Mouse (Mus musculus) liver, embryonic 14.5 days (tissue): Measurements from ENCODE around the gene Atf7ip. TPM values are rescaled to one million over a fixed set of nuclear protein-coding genes. Genes with fewer than 3 reads are reported as not detected.
A peak's percentile ranks its signal among the peaks of the same experiment; 100 is the strongest.

Experiments used
- ATAC-seq: fragments of 200-750 bp; cut with Nextera tagmentation; 2 replicates; pipeline ENCODE4 v1.8.0; 2017; ENCODE audit warnings: moderate number of reproducible peaks, mild to moderate bottlenecking, moderate library complexity; ENCODE audit not compliant: insufficient read depth
- DNase-seq, 3 experiments: peaks; one replicate each; pipeline ENCODE4 v3.0.0-alpha.2; 2012 to 2013; ENCODE audit warnings: low read depth in 3 of 3, low spot score in 3 of 3
- H3K27ac ChIP-seq: fragments of 300-500 bp; sonication (generic); 2 replicates; pipeline ENCODE4 v1.5.1; 2014; ENCODE audit warnings: moderate library complexity, mild to moderate bottlenecking, control low read depth, inconsistent platforms
- H3K27me3 ChIP-seq: fragments of 300-500 bp; sonication (generic); 2 replicates; pipeline ENCODE4 v1.6.1; 2014; ENCODE audit warnings: mild to moderate bottlenecking, low read length, moderate library complexity; ENCODE audit not compliant: control insufficient read depth, insufficient read depth
- H3K36me3 ChIP-seq: fragments of 300-500 bp; sonication (generic); replicated peaks from 2 replicates; pipeline ENCODE4 v1.6.1; 2014; ENCODE audit warnings: low read depth; ENCODE audit not compliant: control insufficient read depth, insufficient read depth
- H3K4me1 ChIP-seq, 2 experiments: fragments of 200-500 bp in 1 of 2; fragments of 300-500 bp in 1 of 2; sonication (generic) in 1 of 2; replicated peaks; 2 replicates each; pipeline ENCODE4 v1.6.1; 2012 to 2014; ENCODE audit warnings: antibody characterized with exemption in 1 of 2, inconsistent platforms in 1 of 2, low read length in 1 of 2; ENCODE audit not compliant: control insufficient read depth in 2 of 2, insufficient read depth in 2 of 2
- H3K4me2 ChIP-seq: fragments of 300-500 bp; sonication (generic); 2 replicates; pipeline ENCODE4 v1.6.1; 2014; ENCODE audit warnings: low read depth, mild to moderate bottlenecking, control low read depth, moderate library complexity
- H3K4me3 ChIP-seq, 2 experiments: fragments of 200-500 bp in 1 of 2; fragments of 300-500 bp in 1 of 2; sonication (generic) in 1 of 2; 2 replicates each; pipeline ENCODE4 v1.5.1; 2012 to 2014; ENCODE audit warnings: low read depth in 2 of 2, low read length in 2 of 2, mild to moderate bottlenecking in 2 of 2, control low read depth in 1 of 2, inconsistent platforms in 1 of 2, moderate library complexity in 1 of 2; ENCODE audit not compliant: insufficient read depth in 1 of 2
- H3K9ac ChIP-seq: fragments of 300-500 bp; sonication (generic); replicated peaks from 2 replicates; pipeline ENCODE4 v1.6.1; 2014; ENCODE audit warnings: mild to moderate bottlenecking, control low read depth, moderate library complexity
- H3K9me3 ChIP-seq: fragments of 300-500 bp; sonication (generic); 2 replicates; pipeline ENCODE4 v1.6.1; 2016; ENCODE audit warnings: low read length, mixed read lengths; ENCODE audit not compliant: control insufficient read depth
- CTCF ChIP-seq: IDR thresholded peaks from 2 replicates; pipeline ENCODE4 v1.5.1; 2016; ENCODE audit warnings: antibody characterized with exemption, low read depth, control low read depth
- EP300 ChIP-seq: IDR thresholded peaks from 2 replicates; pipeline ENCODE4 v1.6.1; 2016; ENCODE audit warnings: antibody characterized with exemption, low read depth
- WGBS: fragments of 180-500 bp; shearing (Covaris S2); extraction: QIAGEN DNeasy Blood & Tissue Kit; methylation state at CpG from one replicate; pipeline ENCODE4 v1.1.7; 2014; ENCODE audit not compliant: insufficient replicate concordance; 5-methylcytosine and 5-hydroxymethylcytosine counted together
- polyA plus RNA-seq, 2 experiments: library from polyadenylated mRNA; depleted of rRNA in 1 of 2; stranded (reverse) in 1 of 2; unstranded in 1 of 2; fragments of >200 nt; fragmentation: Nextera tagmentation in 1 of 2; extraction: Ambion mirVana in 1 of 2; gene quantifications; 2 replicates each; pipeline versions ENCODE4 v1.2.1 to v1.2.3; 2012 to 2014

Gene Atf7ip
- polyA plus RNA-seq, 2 experiments = 7.2 to 14.2 TPM

- DNase-seq (no peak), ATAC-seq (no peak)
- Histone ChIP-seq H3K9ac (no peak overlapping the region), H3K4me2 (peak overlapping the region; percentile 23; the same call in 1 of the 2 replicates), H3K4me3 (no peak overlapping the region), H3K9me3 (no peaks in the 10 kb centered on the region), H3K36me3 (peaks cover 13% of the 10 kb centered on the region), H3K27me3 (no peaks in the 10 kb centered on the region), H3K27ac (no peak overlapping the region), H3K4me1 (peaks cover 19 to 27% of the 10 kb centered on the region in 2 experiments)
- TF ChIP-seq CTCF (no peak), EP300 (no peak)
Observed at GRCm38 (mm10) chr6:136521681-136522080, 15.7 kb downstream of the Atf7ip start.

- H3K27ac ChIP-seq = no peak overlapping the region
- ATAC-seq = no peak
- H3K36me3 ChIP-seq = peaks cover 13% of the 10 kb centered on the region
- H3K9ac ChIP-seq = no peak overlapping the region
- no peaks in the 10 kb centered on the region for H3K27me3 ChIP-seq
- TF ChIP-seq EP300 (no peak), CTCF (no peak)
- WGBS = 88% methylated on average over 5 of the region's 5 CpGs
- H3K4me3 ChIP-seq = no peak overlapping the region
- no peaks in the 10 kb centered on the region for H3K9me3 ChIP-seq
- no peak for DNase-seq
- peaks cover 9 to 18% of the 10 kb centered on the region in 2 experiments for H3K4me1 ChIP-seq
- no peak overlapping the region for H3K4me2 ChIP-seq
Observed at GRCm38 (mm10) chr6:136522658-136523057, 16.7 kb downstream of the Atf7ip start.

GRCm38 (mm10) chr6:136524751-136525150 is 18.8 kb downstream of the Atf7ip start:
- H3K27me3 ChIP-seq = no peaks in the 10 kb centered on the region
- H3K27ac ChIP-seq = no peak overlapping the region
- DNase-seq (no peak), ATAC-seq (no peak)
- peaks cover 13% of the 10 kb centered on the region for H3K36me3 ChIP-seq
- H3K9me3 ChIP-seq = no peaks in the 10 kb centered on the region
- H3K4me2 ChIP-seq = no peak overlapping the region
- 75% methylated on average over 4 of the region's 4 CpGs for WGBS
- no peak overlapping the region for H3K4me3 ChIP-seq
- no peak overlapping the region for H3K9ac ChIP-seq
- peaks cover 5 to 15% of the 10 kb centered on the region in 2 experiments for H3K4me1 ChIP-seq
- TF ChIP-seq EP300 (no peak), CTCF (no peak)

- H3K27me3 ChIP-seq = no peaks in the 10 kb centered on the region
- no peak overlapping the region for H3K9ac ChIP-seq
- DNase-seq = no peak
- no peak for ATAC-seq
- no peak overlapping the region for H3K4me2 ChIP-seq
- H3K36me3 ChIP-seq = peaks cover 13% of the 10 kb centered on the region
- H3K4me3 ChIP-seq = no peak overlapping the region
- no peaks in the 10 kb centered on the region for H3K9me3 ChIP-seq
- TF ChIP-seq EP300 (no peak), CTCF (no peak)
- peaks cover 6 to 15% of the 10 kb centered on the region in 2 experiments for H3K4me1 ChIP-seq
- WGBS = 84% methylated on average over 4 of the region's 4 CpGs
- H3K27ac ChIP-seq = no peak overlapping the region
Observed at GRCm38 (mm10) chr6:136525567-136525966, 19.6 kb downstream of the Atf7ip start.

- Histone ChIP-seq H3K9ac (no peak overlapping the region), H3K4me3 (no peak overlapping the region), H3K4me2 (no peak overlapping the region), H3K27me3 (no peaks in the 10 kb centered on the region), H3K4me1 (peaks cover 21 to 30% of the 10 kb centered on the region in 2 experiments), H3K9me3 (no peaks in the 10 kb centered on the region), H3K36me3 (peaks cover 8% of the 10 kb centered on the region), H3K27ac (no peak overlapping the region)
- TF ChIP-seq CTCF (no peak), EP300 (no peak)
- no peak for ATAC-seq
- WGBS = 43% methylated on average over 2 of the region's 2 CpGs
- DNase-seq = no peak
Observed at GRCm38 (mm10) chr6:136529156-136529555, 23.2 kb downstream of the Atf7ip start.
